Mouse (Mus musculus): Measurements from ENCODE around the gene Atg5. TPM values are rescaled to one million over a fixed set of nuclear protein-coding genes. Genes with fewer than 3 reads are reported as not detected.

The Atg5 gene
- polyA plus RNA-seq, 1 experiment from 2014 or later, result 56.1 TPM

GRCm38 (mm10) chr10:44388706-44389233 is 120.6 kb downstream of the Atg5 start:
- H3K4me1 ChIP-seq (replicated peaks; ENCODE audit: control insufficient read depth, insufficient read depth, low read length), result 0 out of 2 replicates have a peak, but pooled peaks cover 5% of the 10 kb centered on the region
- no peak overlapping the region for H3K9ac ChIP-seq (replicated peaks; ENCODE audit: low read depth, low read length)
- 83% methylated on average over 11 of the region's 11 CpGs for WGBS
- H3K27me3 ChIP-seq (replicated peaks; ENCODE audit: control insufficient read depth, insufficient read depth, low read length), result no peaks in the 10 kb centered on the region
- H3K4me2 ChIP-seq (ENCODE audit: low read length), result no peak overlapping the region
- no peak overlapping the region for H3K27ac ChIP-seq (ENCODE audit: low read length)
- no peak overlapping the region for H3K4me3 ChIP-seq (replicated peaks; ENCODE audit: low read length)
- no peaks in the 10 kb centered on the region for H3K36me3 ChIP-seq (ENCODE audit: control insufficient read depth, insufficient read depth)
- no peaks in the 10 kb centered on the region for H3K9me3 ChIP-seq (ENCODE audit: control insufficient read depth, low read length)
- no peak for ATAC-seq

- Histone ChIP-seq H3K4me1 (replicated peaks; ENCODE audit: control insufficient read depth, insufficient read depth, low read length) (no peaks in the 10 kb centered on the region), H3K27ac (ENCODE audit: low read length) (no peak overlapping the region), H3K9me3 (ENCODE audit: control insufficient read depth, low read length) (no peaks in the 10 kb centered on the region), H3K4me2 (ENCODE audit: low read length) (no peak overlapping the region), H3K27me3 (replicated peaks; ENCODE audit: control insufficient read depth, insufficient read depth, low read length) (no peaks in the 10 kb centered on the region), H3K9ac (replicated peaks; ENCODE audit: low read depth, low read length) (no peak overlapping the region), H3K36me3 (ENCODE audit: control insufficient read depth, insufficient read depth) (no peaks in the 10 kb centered on the region), H3K4me3 (replicated peaks; ENCODE audit: low read length) (no peak overlapping the region)
- no peak for ATAC-seq
- WGBS, result 82% methylated on average over 5 of the region's 5 CpGs
Observed at GRCm38 (mm10) chr10:44390286-44390685, 122.1 kb downstream of the Atg5 start.

GRCm38 (mm10) chr10:44391509-44392290 is 123.5 kb downstream of the Atg5 start:
- Histone ChIP-seq H3K27ac (ENCODE audit: low read length) (no peak overlapping the region), H3K36me3 (ENCODE audit: control insufficient read depth, insufficient read depth) (no peaks in the 10 kb centered on the region), H3K4me3 (replicated peaks; ENCODE audit: low read length) (no peak overlapping the region), H3K9me3 (ENCODE audit: control insufficient read depth, low read length) (no peaks in the 10 kb centered on the region), H3K9ac (replicated peaks; ENCODE audit: low read depth, low read length) (no peak overlapping the region), H3K27me3 (replicated peaks; ENCODE audit: control insufficient read depth, insufficient read depth, low read length) (no peaks in the 10 kb centered on the region), H3K4me1 (replicated peaks; ENCODE audit: control insufficient read depth, insufficient read depth, low read length) (no peaks in the 10 kb centered on the region), H3K4me2 (ENCODE audit: low read length) (no peak overlapping the region)
- WGBS, result 40% methylated on average over 12 of the region's 12 CpGs
- no peak for ATAC-seq

GRCm38 (mm10) chr10:44392855-44393254 is 124.7 kb downstream of the Atg5 start:
- no peak overlapping the region for H3K4me3 ChIP-seq (replicated peaks; ENCODE audit: low read length)
- 89% methylated on average over 8 of the region's 8 CpGs for WGBS
- ATAC-seq, result no peak

GRCm38 (mm10) chr10:44400119-44400518 is 132.0 kb downstream of the Atg5 start:
- H3K9ac ChIP-seq (replicated peaks; ENCODE audit: low read depth, low read length), result no peak overlapping the region
- H3K36me3 ChIP-seq (ENCODE audit: control insufficient read depth, insufficient read depth), result no peaks in the 10 kb centered on the region
- H3K4me3 ChIP-seq (replicated peaks; ENCODE audit: low read length), result no peak overlapping the region
- ATAC-seq, result no peak
- H3K27ac ChIP-seq (ENCODE audit: low read length), result no peak overlapping the region
- H3K27me3 ChIP-seq (replicated peaks; ENCODE audit: control insufficient read depth, insufficient read depth, low read length), result no peaks in the 10 kb centered on the region
- 52% methylated on average over 3 of the region's 3 CpGs for WGBS
- H3K4me1 ChIP-seq (replicated peaks; ENCODE audit: control insufficient read depth, insufficient read depth, low read length), result peaks cover 4% of the 10 kb centered on the region; the same call in 1 of the 2 replicates
- H3K4me2 ChIP-seq (ENCODE audit: low read length), result no peak overlapping the region
- H3K9me3 ChIP-seq (ENCODE audit: control insufficient read depth, low read length), result no peaks in the 10 kb centered on the region

More at GRCm38 (mm10) chr10:44392855-44393254, 124.7 kb downstream of the Atg5 start:
- Histone ChIP-seq H3K4me2 (ENCODE audit: low read length) (no peak overlapping the region), H3K4me1 (replicated peaks; ENCODE audit: control insufficient read depth, insufficient read depth, low read length) (no peaks in the 10 kb centered on the region), H3K36me3 (ENCODE audit: control insufficient read depth, insufficient read depth) (no peaks in the 10 kb centered on the region), H3K9me3 (ENCODE audit: control insufficient read depth, low read length) (no peaks in the 10 kb centered on the region), H3K9ac (replicated peaks; ENCODE audit: low read depth, low read length) (no peak overlapping the region), H3K27me3 (replicated peaks; ENCODE audit: control insufficient read depth, insufficient read depth, low read length) (no peaks in the 10 kb centered on the region), H3K27ac (ENCODE audit: low read length) (no peak overlapping the region)

GRCm38 (mm10) chr10:44400602-44401001 is 132.4 kb downstream of the Atg5 start:
- Histone ChIP-seq H3K9me3 (ENCODE audit: control insufficient read depth, low read length) (no peaks in the 10 kb centered on the region), H3K4me2 (ENCODE audit: low read length) (no peak overlapping the region), H3K9ac (replicated peaks; ENCODE audit: low read depth, low read length) (no peak overlapping the region), H3K4me1 (replicated peaks; ENCODE audit: control insufficient read depth, insufficient read depth, low read length) (peaks cover 4% of the 10 kb centered on the region; the same call in 1 of the 2 replicates), H3K27me3 (replicated peaks; ENCODE audit: control insufficient read depth, insufficient read depth, low read length) (no peaks in the 10 kb centered on the region), H3K4me3 (replicated peaks; ENCODE audit: low read length) (no peak overlapping the region), H3K27ac (ENCODE audit: low read length) (no peak overlapping the region), H3K36me3 (ENCODE audit: control insufficient read depth, insufficient read depth) (no peaks in the 10 kb centered on the region)
- no peak for ATAC-seq
- WGBS, result 54% methylated on average over 13 of the region's 13 CpGs

- no peak overlapping the region for H3K9ac ChIP-seq (replicated peaks; ENCODE audit: low read depth, low read length)
- no peak overlapping the region for H3K4me3 ChIP-seq (replicated peaks; ENCODE audit: low read length)
- H3K9me3 ChIP-seq (ENCODE audit: control insufficient read depth, low read length), result no peaks in the 10 kb centered on the region
- no peak overlapping the region for H3K27ac ChIP-seq (ENCODE audit: low read length)
- no peaks in the 10 kb centered on the region for H3K27me3 ChIP-seq (replicated peaks; ENCODE audit: control insufficient read depth, insufficient read depth, low read length)
- no peak overlapping the region for H3K4me2 ChIP-seq (ENCODE audit: low read length)
- peaks cover 4% of the 10 kb centered on the region; the same call in 1 of the 2 replicates for H3K4me1 ChIP-seq (replicated peaks; ENCODE audit: control insufficient read depth, insufficient read depth, low read length)
- H3K36me3 ChIP-seq (ENCODE audit: control insufficient read depth, insufficient read depth), result no peaks in the 10 kb centered on the region
- ATAC-seq, result no peak
- 45% methylated on average over 10 of the region's 10 CpGs for WGBS
Observed at GRCm38 (mm10) chr10:44401600-44401999, 133.4 kb downstream of the Atg5 start.

GRCm38 (mm10) chr10:44403415-44403814 is 135.3 kb downstream of the Atg5 start:
- Histone ChIP-seq H3K9me3 (ENCODE audit: control insufficient read depth, low read length) (peaks cover 3% of the 10 kb centered on the region; the same call in 1 of the 2 replicates), H3K36me3 (ENCODE audit: control insufficient read depth, insufficient read depth) (no peaks in the 10 kb centered on the region), H3K4me3 (replicated peaks; ENCODE audit: low read length) (no peak overlapping the region), H3K27ac (ENCODE audit: low read length) (no peak overlapping the region), H3K4me1 (replicated peaks; ENCODE audit: control insufficient read depth, insufficient read depth, low read length) (peaks cover 4% of the 10 kb centered on the region; the same call in 1 of the 2 replicates), H3K9ac (replicated peaks; ENCODE audit: low read depth, low read length) (no peak overlapping the region), H3K4me2 (ENCODE audit: low read length) (no peak overlapping the region), H3K27me3 (replicated peaks; ENCODE audit: control insufficient read depth, insufficient read depth, low read length) (no peaks in the 10 kb centered on the region)
- no peak for ATAC-seq
- WGBS, result 85% methylated on average over 7 of the region's 7 CpGs

- Histone ChIP-seq H3K36me3 (ENCODE audit: control insufficient read depth, insufficient read depth) (no peaks in the 10 kb centered on the region), H3K4me3 (replicated peaks; ENCODE audit: low read length) (no peak overlapping the region), H3K9ac (replicated peaks; ENCODE audit: low read depth, low read length) (no peak overlapping the region), H3K27me3 (replicated peaks; ENCODE audit: control insufficient read depth, insufficient read depth, low read length) (no peaks in the 10 kb centered on the region), H3K9me3 (ENCODE audit: control insufficient read depth, low read length) (peaks cover 3% of the 10 kb centered on the region; the same call in 1 of the 2 replicates), H3K4me2 (ENCODE audit: low read length) (no peak overlapping the region), H3K27ac (ENCODE audit: low read length) (no peak overlapping the region), H3K4me1 (replicated peaks; ENCODE audit: control insufficient read depth, insufficient read depth, low read length) (no peaks in the 10 kb centered on the region)
- 83% methylated on average over 10 of the region's 10 CpGs for WGBS
- no peak for ATAC-seq
Observed at GRCm38 (mm10) chr10:44409054-44409453, 140.9 kb downstream of the Atg5 start.

Data from forebrain, embryonic 16.5 days (tissue).